Mouse (Mus musculus) lung, postnatal 0 days (tissue): ENCODE measurements around the gene Bcl9.

Source experiments
- CTCF ChIP-seq: IDR thresholded peaks from 2 replicates; pipeline ENCODE4 v1.5.1; 2016; ENCODE audit warnings: antibody characterized with exemption, mild to moderate bottlenecking
- EP300 ChIP-seq: IDR thresholded peaks from 2 replicates; pipeline ENCODE4 v1.6.1; 2016; ENCODE audit warnings: antibody characterized with exemption, mild to moderate bottlenecking, control low read depth

DNA sequence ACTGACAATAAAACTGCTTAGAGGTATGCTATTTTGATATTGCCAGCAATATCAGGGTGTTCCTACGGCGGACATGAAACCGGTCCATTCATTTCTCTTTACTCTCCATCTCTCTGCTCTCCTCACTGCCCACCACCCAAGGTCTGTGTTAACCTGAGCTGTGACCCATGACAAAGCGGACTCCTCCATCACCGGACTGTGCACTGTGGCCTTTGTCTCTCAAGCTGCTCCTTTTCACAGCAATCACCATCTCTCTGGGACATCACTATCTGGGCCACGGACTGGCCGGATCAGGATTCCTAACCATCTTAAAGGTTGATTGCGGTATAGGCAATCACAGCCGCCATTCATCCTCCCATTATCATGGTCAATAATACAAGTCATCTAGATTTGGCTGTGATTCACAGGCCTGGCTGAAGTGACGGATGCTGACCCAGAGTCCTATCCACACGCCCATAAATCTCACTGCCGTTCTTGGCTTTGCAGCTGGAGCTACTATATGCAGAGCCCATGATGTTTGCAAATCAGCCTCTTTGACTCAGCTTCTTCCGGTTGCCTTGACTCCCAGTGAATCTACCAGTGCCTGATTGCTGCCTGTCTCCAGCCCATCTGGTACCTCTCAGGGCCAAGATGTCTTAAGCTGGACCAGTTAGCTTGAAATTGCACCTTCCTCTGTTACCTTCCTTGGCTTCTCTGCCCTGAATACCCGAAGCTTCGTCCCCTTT, 28.1 kb upstream of the Bcl9 start:
- no peak for TF ChIP-seq CTCF
- no peak for TF ChIP-seq EP300
